Mouse (Mus musculus): ENCODE results near the gene Bpifb6. TPM values are rescaled to one million over a fixed set of nuclear protein-coding genes. Genes with fewer than 3 reads are reported as not detected.

Gene Bpifb6
- polyA plus RNA-seq (2012; fragmentation: generic; extraction: Trizol): not detected

- Histone ChIP-seq H3ac (ENCODE audit: control insufficient read depth, insufficient read length) (no peak within 1 kb of the TSS), H3K4me3 (no peak within 1 kb of the TSS), H3K36me3 (ENCODE audit: control insufficient read depth, insufficient read depth) (no peaks in the 10 kb centered on the region), H3K4me2 (ENCODE audit: low read depth) (no peak within 1 kb of the TSS), H3K27me3 (ENCODE audit: control insufficient read depth, insufficient read depth, insufficient read length) (no peaks in the 10 kb centered on the region), H3K79me2 (ENCODE audit: control insufficient read depth, insufficient read depth) (no peaks in the 10 kb centered on the region)
- TF ChIP-seq E2F4 (IDR thresholded peaks at IDR 0.05; ENCODE audit: insufficient read depth) (no peak), MYOG (IDR thresholded peaks at IDR 0.05; ENCODE audit: control insufficient read depth in 1 of 3, insufficient read depth in 1 of 3, insufficient read length in 2 of 3, low read depth in 2 of 3) (no peak), POLR2AphosphoS2 (IDR thresholded peaks at IDR 0.05; ENCODE audit: insufficient read length, low read depth) (no peak), POLR2A (IDR thresholded peaks at IDR 0.05; ENCODE audit: insufficient read length, low read depth) (no peak), MAX (IDR thresholded peaks at IDR 0.05; ENCODE audit: low read depth) (no peak), SRF (IDR thresholded peaks at IDR 0.05; ENCODE audit: control insufficient read depth, insufficient read length, low read depth) (no peak), MYOD1 (IDR thresholded peaks at IDR 0.05; ENCODE audit: control insufficient read depth in 1 of 3, insufficient read length in 2 of 3, low read depth in 2 of 3) (no peak), USF1 (IDR thresholded peaks at IDR 0.05; ENCODE audit: low read depth) (no peak), TCF3 (IDR thresholded peaks at IDR 0.05; ENCODE audit: insufficient read length, low read depth) (no peak), CEBPB (IDR thresholded peaks at IDR 0.05; ENCODE audit: insufficient read depth, poor library complexity, severe bottlenecking) (no peak), REST (IDR thresholded peaks at IDR 0.05; ENCODE audit: insufficient read depth, insufficient read length) (no peak), TCF12 (IDR thresholded peaks at IDR 0.05; ENCODE audit: insufficient read depth, poor library complexity, severe bottlenecking) (no peak)
Observed at GRCm38 (mm10) chr2:153900088-153900487, at the start of gene Bpifb6. TSS of gene Bpifb6 (plus strand) at chr2:153900388.

- no peaks in the 10 kb centered on the region for H3K27me3 ChIP-seq (ENCODE audit: control insufficient read depth, insufficient read depth, insufficient read length)
- no peaks in the 10 kb centered on the region for H3K36me3 ChIP-seq (ENCODE audit: control insufficient read depth, insufficient read depth)
- TF ChIP-seq POLR2AphosphoS2 (IDR thresholded peaks at IDR 0.05; ENCODE audit: insufficient read length, low read depth) (no peak), MYOD1 (IDR thresholded peaks at IDR 0.05; ENCODE audit: control insufficient read depth in 1 of 3, insufficient read length in 2 of 3, low read depth in 2 of 3) (no peak), MAX (IDR thresholded peaks at IDR 0.05; ENCODE audit: low read depth) (no peak), TCF3 (IDR thresholded peaks at IDR 0.05; ENCODE audit: insufficient read length, low read depth) (no peak), USF1 (IDR thresholded peaks at IDR 0.05; ENCODE audit: low read depth) (no peak), REST (IDR thresholded peaks at IDR 0.05; ENCODE audit: insufficient read depth, insufficient read length) (no peak), E2F4 (IDR thresholded peaks at IDR 0.05; ENCODE audit: insufficient read depth) (no peak), TCF12 (IDR thresholded peaks at IDR 0.05; ENCODE audit: insufficient read depth, poor library complexity, severe bottlenecking) (no peak), CEBPB (IDR thresholded peaks at IDR 0.05; ENCODE audit: insufficient read depth, poor library complexity, severe bottlenecking) (no peak), SRF (IDR thresholded peaks at IDR 0.05; ENCODE audit: control insufficient read depth, insufficient read length, low read depth) (no peak), POLR2A (IDR thresholded peaks at IDR 0.05; ENCODE audit: insufficient read length, low read depth) (no peak), MYOG (IDR thresholded peaks at IDR 0.05; ENCODE audit: control insufficient read depth in 1 of 3, insufficient read depth in 1 of 3, insufficient read length in 2 of 3, low read depth in 2 of 3) (no peak)
Observed at GRCm38 (mm10) chr2:153851030-153851360, 49.2 kb upstream of the Bpifb6 start.

GRCm38 (mm10) chr2:153853544-153853943 is 46.6 kb upstream of the Bpifb6 start:
- H3K4me2 ChIP-seq (ENCODE audit: low read depth): no peak overlapping the region
- H3K4me3 ChIP-seq: no peak overlapping the region
- no peak overlapping the region for H3ac ChIP-seq (ENCODE audit: control insufficient read depth, insufficient read length)
- no peaks in the 10 kb centered on the region for H3K79me2 ChIP-seq (ENCODE audit: control insufficient read depth, insufficient read depth)
- no peaks in the 10 kb centered on the region for H3K27me3 ChIP-seq (ENCODE audit: control insufficient read depth, insufficient read depth, insufficient read length)
- no peaks in the 10 kb centered on the region for H3K36me3 ChIP-seq (ENCODE audit: control insufficient read depth, insufficient read depth)
- no peak for TF ChIP-seq E2F4 (IDR thresholded peaks at IDR 0.05; ENCODE audit: insufficient read depth)
- TF ChIP-seq POLR2A (IDR thresholded peaks at IDR 0.05; ENCODE audit: insufficient read length, low read depth): no peak
- TF ChIP-seq MAX (IDR thresholded peaks at IDR 0.05; ENCODE audit: low read depth): no peak
- no peak for TF ChIP-seq USF1 (IDR thresholded peaks at IDR 0.05; ENCODE audit: low read depth)
- no peak for TF ChIP-seq TCF12 (IDR thresholded peaks at IDR 0.05; ENCODE audit: insufficient read depth, poor library complexity, severe bottlenecking)
- no peak for TF ChIP-seq CEBPB (IDR thresholded peaks at IDR 0.05; ENCODE audit: insufficient read depth, poor library complexity, severe bottlenecking)
- TF ChIP-seq TCF3 (IDR thresholded peaks at IDR 0.05; ENCODE audit: insufficient read length, low read depth): no peak
- no peak for TF ChIP-seq MYOD1 (IDR thresholded peaks at IDR 0.05; ENCODE audit: control insufficient read depth in 1 of 3, insufficient read length in 2 of 3, low read depth in 2 of 3)
- no peak for TF ChIP-seq SRF (IDR thresholded peaks at IDR 0.05; ENCODE audit: control insufficient read depth, insufficient read length, low read depth)
- no peak for TF ChIP-seq REST (IDR thresholded peaks at IDR 0.05; ENCODE audit: insufficient read depth, insufficient read length)
- TF ChIP-seq MYOG (IDR thresholded peaks at IDR 0.05; ENCODE audit: control insufficient read depth in 1 of 3, insufficient read depth in 1 of 3, insufficient read length in 2 of 3, low read depth in 2 of 3): no peak
- no peak for TF ChIP-seq POLR2AphosphoS2 (IDR thresholded peaks at IDR 0.05; ENCODE audit: insufficient read length, low read depth)

More at GRCm38 (mm10) chr2:153851030-153851360, 49.2 kb upstream of the Bpifb6 start:
- no peaks in the 10 kb centered on the region for H3K79me2 ChIP-seq (ENCODE audit: control insufficient read depth, insufficient read depth)
- H3ac ChIP-seq (ENCODE audit: control insufficient read depth, insufficient read length): no peak overlapping the region
- H3K4me2 ChIP-seq (ENCODE audit: low read depth): no peak overlapping the region
- H3K4me3 ChIP-seq: no peak overlapping the region

GRCm38 (mm10) chr2:153859581-153859980 is 40.6 kb upstream of the Bpifb6 start:
- TF ChIP-seq MYOD1 (IDR thresholded peaks at IDR 0.05; ENCODE audit: control insufficient read depth in 1 of 3, insufficient read length in 2 of 3, low read depth in 2 of 3): no peak
- no peak for TF ChIP-seq MYOG (IDR thresholded peaks at IDR 0.05; ENCODE audit: control insufficient read depth in 1 of 3, insufficient read depth in 1 of 3, insufficient read length in 2 of 3, low read depth in 2 of 3)
- TF ChIP-seq USF1 (IDR thresholded peaks at IDR 0.05; ENCODE audit: low read depth): no peak
- no peak for TF ChIP-seq E2F4 (IDR thresholded peaks at IDR 0.05; ENCODE audit: insufficient read depth)
- no peak for TF ChIP-seq POLR2AphosphoS2 (IDR thresholded peaks at IDR 0.05; ENCODE audit: insufficient read length, low read depth)
- TF ChIP-seq SRF (IDR thresholded peaks at IDR 0.05; ENCODE audit: control insufficient read depth, insufficient read length, low read depth): no peak
- TF ChIP-seq TCF3 (IDR thresholded peaks at IDR 0.05; ENCODE audit: insufficient read length, low read depth): no peak
- no peak for TF ChIP-seq CEBPB (IDR thresholded peaks at IDR 0.05; ENCODE audit: insufficient read depth, poor library complexity, severe bottlenecking)
- no peak for TF ChIP-seq POLR2A (IDR thresholded peaks at IDR 0.05; ENCODE audit: insufficient read length, low read depth)
- no peak for TF ChIP-seq TCF12 (IDR thresholded peaks at IDR 0.05; ENCODE audit: insufficient read depth, poor library complexity, severe bottlenecking)
- TF ChIP-seq MAX (IDR thresholded peaks at IDR 0.05; ENCODE audit: low read depth): no peak
- Histone ChIP-seq H3K79me2 (ENCODE audit: control insufficient read depth, insufficient read depth) (no peaks in the 10 kb centered on the region), H3K27me3 (ENCODE audit: control insufficient read depth, insufficient read depth, insufficient read length) (no peaks in the 10 kb centered on the region), H3K4me3 (no peak overlapping the region), H3K36me3 (ENCODE audit: control insufficient read depth, insufficient read depth) (no peaks in the 10 kb centered on the region), H3ac (ENCODE audit: control insufficient read depth, insufficient read length) (no peak overlapping the region), H3K4me2 (ENCODE audit: low read depth) (no peak overlapping the region)
